Mouse (Mus musculus): ENCODE results near the gene Ms4a18.

- TF ChIP-seq POLR2A (IDR thresholded peaks at IDR 0.05; ENCODE audit: extremely low read depth, insufficient read depth, low read length): no peak
- no peak for TF ChIP-seq CTCF (IDR thresholded peaks at IDR 0.05; ENCODE audit: extremely low read depth, insufficient read depth, low read length)
Observed at GRCm38 (mm10) chr19:10988563-10988962, 29.3 kb downstream of the Ms4a18 start.
